Mouse (Mus musculus): ENCODE measurements around the gene Pgpep1. TPM values are rescaled to one million over a fixed set of nuclear protein-coding genes. Genes with fewer than 3 reads are reported as not detected.

Gene Pgpep1
- polyA plus RNA-seq, 1 experiment: 129 TPM

DNA sequence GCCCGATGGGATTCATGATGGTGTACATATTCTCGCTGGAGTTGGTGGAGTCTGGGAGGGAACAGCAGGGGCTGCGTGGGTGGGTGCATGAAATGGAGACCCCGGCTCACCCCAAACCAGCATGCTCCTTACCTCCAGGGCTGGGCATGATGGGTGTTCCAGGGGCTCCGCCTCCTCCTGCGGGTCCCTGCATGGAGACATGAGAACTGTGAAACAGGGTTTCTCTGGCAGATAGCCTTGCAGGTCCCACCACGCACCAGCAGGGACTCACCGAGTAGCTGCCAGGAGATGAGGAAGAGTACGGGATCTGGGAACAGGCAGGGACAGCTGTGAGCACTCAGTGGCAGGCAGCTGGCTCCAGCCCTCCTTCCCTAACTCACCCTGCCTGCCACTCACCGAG lies 61.5 kb downstream of the Pgpep1 start:
- 63% methylated on average over 10 of the region's 10 CpGs for WGBS
- Histone ChIP-seq H3K27me3 (ENCODE audit: control insufficient read depth, insufficient read depth, low read length) (no peaks in the 10 kb centered on the region), H3K4me1 (ENCODE audit: control insufficient read depth, insufficient read depth, insufficient read length, low read length) (peaks cover 13% of the 10 kb centered on the region), H3K36me3 (ENCODE audit: control insufficient read depth, insufficient read depth, low read length) (peaks cover 16% of the 10 kb centered on the region; the same call in 1 of the 2 replicates), H3K4me3 (ENCODE audit: low read depth, low read length) (no peak overlapping the region), H3K27ac (ENCODE audit: insufficient read depth, low read depth, low read length) (no peak overlapping the region)
- TF ChIP-seq POLR2A (IDR thresholded peaks at IDR 0.05; ENCODE audit: low read depth, low read length) (no peak), CTCF (IDR thresholded peaks at IDR 0.05; ENCODE audit: extremely low read depth, insufficient read length, insufficient replicate concordance, low read depth, low read length) (no peak)

DNA sequence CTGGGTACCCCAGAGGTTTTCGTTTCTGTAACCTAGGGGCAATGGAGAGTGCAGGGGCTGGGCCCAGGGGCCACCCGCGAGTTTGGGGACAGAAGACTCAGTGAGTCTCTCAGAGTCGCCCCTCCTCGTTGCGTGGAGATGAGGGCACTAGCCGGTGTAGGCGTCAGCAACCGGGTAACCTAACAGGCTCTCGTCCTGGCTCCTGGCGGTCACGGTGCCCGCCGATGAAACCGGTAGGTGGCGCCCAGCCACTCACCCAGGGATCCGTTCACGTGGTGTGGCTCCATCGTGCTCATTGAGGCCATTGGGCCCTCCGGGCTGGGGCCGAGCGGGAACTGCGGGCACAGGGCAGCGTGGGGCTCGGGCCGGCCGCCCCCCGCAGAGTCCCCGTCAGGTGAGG lies 61.9 kb downstream of the Pgpep1 start:
- TF ChIP-seq POLR2A (IDR thresholded peaks at IDR 0.05; ENCODE audit: low read depth, low read length): no peak
- TF ChIP-seq CTCF (IDR thresholded peaks at IDR 0.05; ENCODE audit: extremely low read depth, insufficient read length, insufficient replicate concordance, low read depth, low read length): peak; percentile 50; the same call in 1 of the 2 replicates
- no peak overlapping the region for H3K27ac ChIP-seq (ENCODE audit: insufficient read depth, low read depth, low read length)
- no peaks in the 10 kb centered on the region for H3K27me3 ChIP-seq (ENCODE audit: control insufficient read depth, insufficient read depth, low read length)
- WGBS: 45% methylated on average over 29 of the region's 29 CpGs
- H3K36me3 ChIP-seq (ENCODE audit: control insufficient read depth, insufficient read depth, low read length): peaks cover 16% of the 10 kb centered on the region; the same call in 1 of the 2 replicates
- H3K4me3 ChIP-seq (ENCODE audit: low read depth, low read length): no peak overlapping the region; the same call in 1 of the 2 replicates
- H3K4me1 ChIP-seq (ENCODE audit: control insufficient read depth, insufficient read depth, insufficient read length, low read length): peaks cover 13% of the 10 kb centered on the region

DNA sequence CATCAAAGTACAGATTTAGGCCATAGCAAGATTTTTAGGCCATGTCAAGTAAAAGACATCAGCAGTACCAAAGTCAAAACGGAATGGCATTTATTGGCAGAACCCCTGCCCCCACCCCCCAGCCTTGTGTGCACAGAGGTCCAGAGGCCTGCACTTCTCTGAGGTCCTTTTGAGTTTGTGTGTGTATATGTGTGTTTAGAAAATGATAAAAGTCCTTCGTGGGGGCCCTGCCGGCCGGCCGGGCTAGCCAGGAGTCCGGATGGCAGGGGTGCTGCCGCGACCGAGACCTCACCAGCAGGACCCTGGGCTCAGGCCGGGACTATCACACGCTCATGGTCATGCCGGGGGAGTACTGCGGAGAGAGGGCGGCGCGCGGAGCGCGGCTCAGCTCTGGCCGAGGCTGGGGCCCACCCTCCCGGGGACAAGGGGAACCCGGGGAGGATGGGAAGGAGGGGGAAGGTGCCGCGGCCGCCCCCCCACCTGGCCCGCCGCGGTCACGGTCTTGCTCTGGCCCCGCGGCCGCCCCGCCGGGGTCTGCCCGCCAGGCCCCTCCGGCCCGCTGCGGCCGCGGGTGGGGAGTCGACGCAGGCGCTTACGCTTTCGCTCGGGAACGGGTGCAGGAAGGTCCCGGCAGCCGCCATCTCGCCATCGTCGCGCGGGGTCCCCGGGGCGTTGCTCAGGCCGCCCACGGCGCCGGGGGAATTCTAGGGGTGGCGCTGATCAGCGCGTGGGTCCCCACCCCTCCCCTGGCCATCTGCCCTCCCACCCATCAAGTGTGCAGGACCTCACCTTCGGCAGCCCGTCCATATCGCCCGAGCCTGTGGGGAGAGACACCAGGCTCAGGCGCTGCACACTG lies 62.5 kb downstream of the Pgpep1 start:
- no peaks in the 10 kb centered on the region for H3K27me3 ChIP-seq (ENCODE audit: control insufficient read depth, insufficient read depth, low read length)
- no peak for TF ChIP-seq CTCF (IDR thresholded peaks at IDR 0.05; ENCODE audit: extremely low read depth, insufficient read length, insufficient replicate concordance, low read depth, low read length)
- TF ChIP-seq POLR2A (IDR thresholded peaks at IDR 0.05; ENCODE audit: low read depth, low read length): no peak
- 71% methylated on average over 66 of the region's 68 CpGs for WGBS
- H3K27ac ChIP-seq (ENCODE audit: insufficient read depth, low read depth, low read length): no peak overlapping the region
- H3K4me1 ChIP-seq (ENCODE audit: control insufficient read depth, insufficient read depth, insufficient read length, low read length): peaks cover 13% of the 10 kb centered on the region
- H3K36me3 ChIP-seq (ENCODE audit: control insufficient read depth, insufficient read depth, low read length): peaks cover 16% of the 10 kb centered on the region; the same call in 1 of the 2 replicates
- no peak overlapping the region; the same call in 1 of the 2 replicates for H3K4me3 ChIP-seq (ENCODE audit: low read depth, low read length)

DNA sequence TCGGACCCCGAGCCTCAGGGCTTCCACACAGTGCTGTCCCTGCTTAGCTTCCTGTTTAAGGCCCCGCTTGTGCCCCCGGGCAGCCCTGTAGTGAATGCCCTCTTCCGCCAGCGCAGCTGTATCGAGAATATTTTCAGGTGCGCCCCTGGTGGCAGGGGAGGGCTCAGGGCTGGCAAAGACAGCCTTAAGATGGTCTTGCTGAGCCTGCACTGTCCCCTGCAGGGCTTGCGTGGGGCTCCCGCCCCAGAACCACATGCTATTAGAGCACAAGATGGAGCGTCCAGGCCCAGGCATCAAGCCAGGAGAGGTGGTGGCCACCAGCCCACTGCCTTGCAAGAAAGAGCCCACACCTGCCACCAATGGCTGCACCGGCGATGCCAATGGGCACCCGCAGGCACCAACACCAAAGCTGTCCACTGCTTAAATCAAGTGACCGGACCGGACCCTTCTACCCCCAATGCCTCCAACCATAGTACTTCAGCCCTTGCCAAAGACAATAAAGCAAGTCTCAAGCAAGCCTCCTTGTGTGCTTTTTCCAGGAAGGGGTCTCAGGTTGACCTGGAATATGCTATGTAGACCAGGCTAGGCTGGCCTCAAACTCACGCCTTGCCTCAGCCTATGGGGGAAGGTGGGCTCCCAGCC lies 63.3 kb downstream of the Pgpep1 start:
- Histone ChIP-seq H3K4me3 (ENCODE audit: low read depth, low read length) (no peak overlapping the region), H3K27ac (ENCODE audit: insufficient read depth, low read depth, low read length) (no peak overlapping the region), H3K4me1 (ENCODE audit: control insufficient read depth, insufficient read depth, insufficient read length, low read length) (peaks cover 13% of the 10 kb centered on the region), H3K36me3 (ENCODE audit: control insufficient read depth, insufficient read depth, low read length) (peaks cover 16% of the 10 kb centered on the region; the same call in 1 of the 2 replicates), H3K27me3 (ENCODE audit: control insufficient read depth, insufficient read depth, low read length) (no peaks in the 10 kb centered on the region)
- no peak for TF ChIP-seq POLR2A (IDR thresholded peaks at IDR 0.05; ENCODE audit: low read depth, low read length)
- 93% methylated on average over 17 of the region's 17 CpGs for WGBS

Other genes with a start within 250 kb of the Pgpep1 start
- gene Crtc1, start 220.8 kb downstream of the Pgpep1 start, polyA plus RNA-seq (2012; rRNA removed): 9.4 and 15.1 TPM in 2 replicates
- 24.9 and 30.8 TPM in 2 replicates for gene Klhl26, start 183.4 kb downstream of the Pgpep1 start, polyA plus RNA-seq (2012; rRNA removed)
- gene Tmem59l, start 173.0 kb downstream of the Pgpep1 start, polyA plus RNA-seq (2012; rRNA removed): 1.2 and 1.6 TPM in 2 replicates
- gene Crlf1, start 167.2 kb downstream of the Pgpep1 start, polyA plus RNA-seq (2012; rRNA removed): 2.3 and 27.3 TPM in 2 replicates
- gene Rex1bd, start 153.6 kb downstream of the Pgpep1 start, polyA plus RNA-seq (2012; rRNA removed): 137 and 244 TPM in 2 replicates
- 606 and 770 TPM in 2 replicates for gene Uba52, start 149.6 kb downstream of the Pgpep1 start, polyA plus RNA-seq (2012; rRNA removed)
- 300 and 623 TPM in 2 replicates for gene Fkbp8, start 132.7 kb downstream of the Pgpep1 start, polyA plus RNA-seq (2012; rRNA removed)
- gene Kxd1, start 132.4 kb downstream of the Pgpep1 start, polyA plus RNA-seq (2012; rRNA removed): 34.3 and 64.4 TPM in 2 replicates
- gene Ell, start 120.9 kb downstream of the Pgpep1 start, polyA plus RNA-seq (2012; rRNA removed): 20.5 and 45.6 TPM in 2 replicates
- gene Isyna1, start 66.0 kb downstream of the Pgpep1 start, polyA plus RNA-seq (2012; rRNA removed): 61.8 and 92.4 TPM in 2 replicates
- 81.7 and 138 TPM in 2 replicates for gene Ssbp4, start 51.5 kb downstream of the Pgpep1 start, polyA plus RNA-seq (2012; rRNA removed)
- gene Lrrc25, start 44.2 kb downstream of the Pgpep1 start, polyA plus RNA-seq (2012; rRNA removed): 6.7 and 7.1 TPM in 2 replicates
- 4.1 and 6.7 TPM in 2 replicates for gene Gdf15, start 27.9 kb downstream of the Pgpep1 start, polyA plus RNA-seq (2012; rRNA removed)
- gene Lsm4, start 12.9 kb upstream of the Pgpep1 start, polyA plus RNA-seq (2012; rRNA removed): 109 and 152 TPM in 2 replicates
- 419 and 1,098 TPM in 2 replicates for gene Jund, start 38.6 kb upstream of the Pgpep1 start, polyA plus RNA-seq (2012; rRNA removed)
- 0.03 and 0.05 TPM in 2 replicates for gene Iqcn, start 43.1 kb upstream of the Pgpep1 start, polyA plus RNA-seq (2012; rRNA removed)
- 42.0 and 73.6 TPM in 2 replicates for gene Gm3336, start 58.2 kb upstream of the Pgpep1 start, polyA plus RNA-seq (2012; rRNA removed)
- 6.5 and 6.8 TPM in 2 replicates for gene Pde4c, start 63.3 kb upstream of the Pgpep1 start, polyA plus RNA-seq (2012; rRNA removed)
- gene Rab3a, start 94.3 kb upstream of the Pgpep1 start, polyA plus RNA-seq (2012; rRNA removed): 14.9 and 26.3 TPM in 2 replicates
- gene Mpv17l2, start 100.6 kb upstream of the Pgpep1 start, polyA plus RNA-seq (2012; rRNA removed): 190 and 222 TPM in 2 replicates
- gene Pik3r2, start 116.3 kb upstream of the Pgpep1 start, polyA plus RNA-seq (2012; rRNA removed): 129 and 414 TPM in 2 replicates
- 63.9 and 71.9 TPM in 2 replicates for gene Mast3, start 144.7 kb upstream of the Pgpep1 start, polyA plus RNA-seq (2012; rRNA removed)
- gene Il12rb1, start 148.1 kb upstream of the Pgpep1 start, polyA plus RNA-seq (2012; rRNA removed): 2.5 and 5.4 TPM in 2 replicates
- 26.1 and 49.9 TPM in 2 replicates for gene Arrdc2, start 179.3 kb upstream of the Pgpep1 start, polyA plus RNA-seq (2012; rRNA removed)
- 0.90 and 2.9 TPM in 2 replicates for gene Kcnn1, start 202.9 kb upstream of the Pgpep1 start, polyA plus RNA-seq (2012; rRNA removed)
- 35.9 and 64.7 TPM in 2 replicates for gene Ccdc124, start 213.5 kb upstream of the Pgpep1 start, polyA plus RNA-seq (2012; rRNA removed)
- gene Slc5a5, start 232.4 kb upstream of the Pgpep1 start, polyA plus RNA-seq (2012; rRNA removed): 0.41 and 24.2 TPM in 2 replicates
- 2,725 and 5,728 TPM in 2 replicates for gene Rpl18a, start 237.0 kb upstream of the Pgpep1 start, polyA plus RNA-seq (2012; rRNA removed)
- 21.9 and 32.9 TPM in 2 replicates for gene Map1s, start 245.5 kb upstream of the Pgpep1 start, polyA plus RNA-seq (2012; rRNA removed)